Mouse (Mus musculus): Measurements from ENCODE around the gene Inka1. TPM values are rescaled to one million over a fixed set of nuclear protein-coding genes. Genes with fewer than 3 reads are reported as not detected.

The Inka1 gene
- total and polyA plus RNA-seq, 3 experiments, result 60.7 to 65.3 TPM; not detected in 1

DNA sequence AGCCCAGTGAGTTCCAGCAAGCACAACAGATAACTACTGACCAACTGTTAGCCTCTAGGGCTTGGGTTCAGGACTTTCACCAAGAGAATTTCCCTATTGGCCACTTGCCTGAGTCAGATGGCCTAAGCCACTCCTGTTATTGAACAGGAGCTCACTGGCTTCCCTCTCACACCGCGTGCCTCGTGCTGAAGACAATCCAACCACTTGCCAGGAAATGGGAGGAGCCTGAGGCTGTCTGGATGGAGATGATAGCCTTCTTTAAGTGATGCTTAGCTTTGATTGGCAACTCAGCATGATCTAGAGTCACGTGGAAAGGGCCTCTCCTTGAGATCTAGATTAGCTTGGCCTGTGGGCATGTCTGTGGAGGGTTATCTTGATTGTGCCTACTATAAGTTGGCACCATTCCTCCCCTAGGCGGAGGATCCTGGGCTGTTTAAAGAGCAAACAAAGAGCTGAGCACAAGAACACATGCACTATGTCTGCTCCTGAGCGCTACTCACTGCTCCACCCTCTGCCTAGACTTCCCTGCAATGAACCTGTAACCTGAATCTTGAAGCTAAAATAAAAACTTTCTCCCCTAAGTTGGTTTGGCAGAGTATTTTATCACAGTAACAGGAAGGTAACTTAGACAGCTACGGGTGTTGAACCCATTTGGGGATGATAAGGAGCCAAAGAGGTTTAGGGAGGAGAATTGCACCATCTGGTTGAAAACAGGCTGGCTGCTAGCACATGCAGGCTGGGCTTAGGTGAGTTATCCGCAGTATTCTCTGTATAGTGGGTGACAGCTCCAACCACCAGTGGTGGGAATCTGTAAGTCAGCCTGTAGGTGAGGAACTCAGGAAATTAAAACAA lies 13.8 kb downstream of the Inka1 start:
- H3K79me2 ChIP-seq (ENCODE audit: control insufficient read depth, insufficient read depth, low read length, poor library complexity), result peaks cover 13% of the 10 kb centered on the region
- DNase-seq (ENCODE audit: low read depth, low spot score), result peak; percentile 99
- TF ChIP-seq CHD2 (IDR thresholded peaks at IDR 0.05; ENCODE audit: low read length), result 0 out of 2 replicates have a peak, but pooled peaks have one; percentile 7
- peak; percentile 96 for TF ChIP-seq TAL1 (IDR thresholded peaks at IDR 0.05; ENCODE audit: low read length)
- TF ChIP-seq SIN3A (IDR thresholded peaks at IDR 0.05; ENCODE audit: low read length), result peak; percentile 95
- no peak for TF ChIP-seq RAD21 (IDR thresholded peaks at IDR 0.05; ENCODE audit: low read depth, low read length)
- no peak for TF ChIP-seq CTCF (IDR thresholded peaks at IDR 0.05 in 2 of 3, conservative IDR thresholded peaks at IDR 0.05 in 1 of 3; ENCODE audit: control insufficient read depth in 1 of 3, insufficient read depth in 1 of 3, low read depth in 2 of 3, low read length in 3 of 3, poor library complexity in 1 of 3, severe bottlenecking in 1 of 3)
- TF ChIP-seq BHLHE40 (IDR thresholded peaks at IDR 0.05; ENCODE audit: borderline replicate concordance, low read depth, low read length), result peak; percentile 97
- peak; percentile 96 for TF ChIP-seq GATA1 (IDR thresholded peaks at IDR 0.05; ENCODE audit: low read depth, low read length)
- TF ChIP-seq EP300 (IDR thresholded peaks at IDR 0.05; ENCODE audit: low read depth in 1 of 2, low read length in 2 of 2), result peak; percentile 74 to 95
- no peak for TF ChIP-seq NRF1 (IDR thresholded peaks at IDR 0.05; ENCODE audit: insufficient read depth, low read depth, low read length, poor library complexity, severe bottlenecking)
- TF ChIP-seq E2F4 (IDR thresholded peaks at IDR 0.05; ENCODE audit: borderline replicate concordance, low read depth, low read length), result no peak
- no peak; the same call in 1 of the 2 replicates for TF ChIP-seq MYB (IDR thresholded peaks at IDR 0.05; ENCODE audit: low read depth, low read length)
- 0 out of 2 replicates have a peak, but pooled peaks have one; percentile 13 for TF ChIP-seq MEF2A (IDR thresholded peaks at IDR 0.05; ENCODE audit: extremely low read depth, insufficient replicate concordance, low read depth, low read length, poor library complexity, severe bottlenecking)
- peak; percentile 34; the same call in 1 of the 2 replicates for TF ChIP-seq MAFK (IDR thresholded peaks at IDR 0.05; ENCODE audit: borderline replicate concordance, low read depth, low read length)
- TF ChIP-seq MAX (IDR thresholded peaks at IDR 0.05; ENCODE audit: low read length), result peak; percentile 96
- no peak for TF ChIP-seq UBTF (IDR thresholded peaks at IDR 0.05; ENCODE audit: borderline replicate concordance, insufficient read depth, low read depth, low read length)
- peak; percentile 94 for TF ChIP-seq ETS1 (IDR thresholded peaks at IDR 0.05; ENCODE audit: low read depth, low read length)
- peak; percentile 97 for TF ChIP-seq TCF12 (IDR thresholded peaks at IDR 0.05; ENCODE audit: low read depth, low read length)
- peak in 1 of 2 experiments; percentile 90; a peak in 3 of 4 replicates for TF ChIP-seq POLR2A (IDR thresholded peaks at IDR 0.05; ENCODE audit: control insufficient read depth in 1 of 2, insufficient read depth in 1 of 2, low read depth in 1 of 2, low read length in 2 of 2, poor library complexity in 1 of 2)
- peak; percentile 94 for TF ChIP-seq USF1 (IDR thresholded peaks at IDR 0.05; ENCODE audit: low read depth, low read length)
- peak; percentile 69 for TF ChIP-seq HCFC1 (IDR thresholded peaks at IDR 0.05; ENCODE audit: low read depth, low read length)
- peak; percentile 0; the same call in 1 of the 2 replicates for TF ChIP-seq SMC3 (IDR thresholded peaks at IDR 0.05; ENCODE audit: low read depth, low read length)
- peak; percentile 65 for TF ChIP-seq ELF1 (IDR thresholded peaks at IDR 0.05; ENCODE audit: low read depth, low read length)
- peak; percentile 93 for TF ChIP-seq TBP (IDR thresholded peaks at IDR 0.05; ENCODE audit: low read depth, low read length)
- TF ChIP-seq POLR2AphosphoS5 (IDR thresholded peaks at IDR 0.05; ENCODE audit: borderline replicate concordance, low read depth, low read length), result no peak
- TF ChIP-seq POLR2AphosphoS2 (IDR thresholded peaks at IDR 0.05; ENCODE audit: low read length), result peak; percentile 92
- peak; percentile 96 for TF ChIP-seq ZMIZ1 (IDR thresholded peaks at IDR 0.05; ENCODE audit: low read depth, low read length)
- peak; percentile 90 for TF ChIP-seq MXI1 (IDR thresholded peaks at IDR 0.05; ENCODE audit: low read depth, low read length)
- TF ChIP-seq USF2 (IDR thresholded peaks at IDR 0.05; ENCODE audit: borderline replicate concordance in 1 of 2, insufficient read depth in 1 of 2, low read depth in 1 of 2, low read length in 2 of 2), result peak in 1 of 2 experiments; percentile 65; a peak in 2 of 4 replicates
- 0 out of 2 replicates have a peak, but pooled peaks have one; percentile 43 for TF ChIP-seq CHD1 (IDR thresholded peaks at IDR 0.05; ENCODE audit: low read depth, low read length)
- peak; percentile 78; the same call in 1 of the 2 replicates for TF ChIP-seq RCOR1 (IDR thresholded peaks at IDR 0.05; ENCODE audit: low read depth, low read length)
- peak; percentile 96 for TF ChIP-seq MYC (IDR thresholded peaks at IDR 0.05; ENCODE audit: low read depth, low read length)
- no peak for TF ChIP-seq JUND (IDR thresholded peaks at IDR 0.05; ENCODE audit: low read depth, low read length)
- no peak for TF ChIP-seq KAT2A (conservative IDR thresholded peaks at IDR 0.05; ENCODE audit: low read depth, low read length)
- no peak for TF ChIP-seq GABPA (IDR thresholded peaks at IDR 0.05; ENCODE audit: low read depth, low read length)
- no peak for TF ChIP-seq ZC3H11A (IDR thresholded peaks at IDR 0.05; ENCODE audit: low read depth, low read length)

More for the DNA sequence above, 13.8 kb downstream of the Inka1 start:
- H3K4me1 ChIP-seq (ENCODE audit: control insufficient read depth in 1 of 2, insufficient read depth in 2 of 2, low read length in 2 of 2), result peaks cover 25 to 56% of the 10 kb centered on the region in 2 experiments
- no peaks in the 10 kb centered on the region for H3K9me3 ChIP-seq (replicated peaks; ENCODE audit: insufficient read depth, low read length)
- H3K4me3 ChIP-seq (ENCODE audit: control insufficient read depth in 1 of 2, insufficient read depth in 1 of 2, low read depth in 2 of 2, low read length in 2 of 2), result no peak overlapping the region
- peak overlapping the region; percentile 100 for H3K27ac ChIP-seq (ENCODE audit: control insufficient read depth, low read depth, low read length)
- peaks cover 2 to 44% of the 10 kb centered on the region in 2 experiments for H3K36me3 ChIP-seq (ENCODE audit: control insufficient read depth in 1 of 2, insufficient read depth in 2 of 2, low read length in 2 of 2)
- H3K9ac ChIP-seq (ENCODE audit: control insufficient read depth, low read depth, low read length, poor library complexity, severe bottlenecking), result peak overlapping the region; percentile 42
- H3K27me3 ChIP-seq (ENCODE audit: control insufficient read depth in 1 of 2, insufficient read depth in 2 of 2, low read length in 2 of 2), result no peaks in the 10 kb centered on the region
